Mouse (Mus musculus) left cerebral cortex, adult 18-20 months (tissue): ENCODE measurements at regions not wholly inside any gene's neighbourhood (a gene's known extent, or its start where the extent isn't known, plus 50 kb on each side); places are given as distances from the start of the nearest gene placed in this dataset.
"Not testable (repeated sequence)": the region's sequence is repeated elsewhere in the genome, so short reads cannot be mapped to it uniquely, and the experiment has no call there.

Experiments used
- DNase-seq, 2 experiments: peaks; one replicate each; pipeline ENCODE4 v3.0.0; 2021 to 2022; ENCODE audit warnings: low spot score in 2 of 2, mixed read lengths in 1 of 2

GRCm38 (mm10) chr5:13654173-13654572 lies 137.2 kb upstream of the Speer3 start:
- DNase-seq = no peak

- not testable (repeated sequence) for DNase-seq
Measured at GRCm38 (mm10) chr5:13658301-13658700, 133.1 kb upstream of the Speer3 start.

- no peak for DNase-seq
Measured at GRCm38 (mm10) chr5:13659514-13659913, 131.9 kb upstream of the Speer3 start.

- peak; percentile 52 to 62 for DNase-seq
Measured at GRCm38 (mm10) chr5:13667444-13667843, 124.0 kb upstream of the Speer3 start.

GRCm38 (mm10) chr5:13668840-13669239 lies 122.6 kb upstream of the Speer3 start:
- no peak for DNase-seq

GRCm38 (mm10) chr5:13690929-13691806 lies 100.3 kb upstream of the Speer3 start:
- no peak for DNase-seq

- DNase-seq = no peak
Measured at GRCm38 (mm10) chr5:13694847-13695246, 96.6 kb upstream of the Speer3 start.
